Mouse (Mus musculus): Measurements from ENCODE around the gene Calm1.
"Not testable (repeated sequence)": the region's sequence is repeated elsewhere in the genome, so short reads cannot be mapped to it uniquely, and the experiment has no call there.

The Calm1 gene

DNA sequence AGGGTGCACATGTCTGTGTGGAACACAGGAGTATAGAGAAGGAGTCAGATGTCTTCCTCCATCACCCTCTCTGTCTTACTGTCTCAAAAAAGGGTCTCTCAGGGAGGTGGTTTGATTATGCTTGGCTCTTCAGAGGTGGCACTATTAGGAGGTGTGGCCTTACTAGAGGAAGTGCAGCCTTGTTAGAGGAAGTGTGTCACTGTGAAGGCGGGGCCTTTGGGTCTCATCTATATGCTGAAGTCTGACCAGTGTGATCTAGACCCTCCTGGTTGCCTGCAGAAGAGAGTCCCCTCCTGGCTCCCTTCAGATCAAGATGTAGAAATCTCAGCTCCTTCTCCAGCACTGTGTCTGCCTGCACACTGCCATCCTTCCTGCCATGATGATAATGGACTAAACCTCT, 5.1 kb upstream of the Calm1 start:
- no peak for DNase-seq (ENCODE audit: low spot score)

- DNase-seq (ENCODE audit: low spot score): peak; percentile 21
These were observed 2.4 kb upstream of the Calm1 start for GRCm38 (mm10) chr12:100196786-100197185.

DNA sequence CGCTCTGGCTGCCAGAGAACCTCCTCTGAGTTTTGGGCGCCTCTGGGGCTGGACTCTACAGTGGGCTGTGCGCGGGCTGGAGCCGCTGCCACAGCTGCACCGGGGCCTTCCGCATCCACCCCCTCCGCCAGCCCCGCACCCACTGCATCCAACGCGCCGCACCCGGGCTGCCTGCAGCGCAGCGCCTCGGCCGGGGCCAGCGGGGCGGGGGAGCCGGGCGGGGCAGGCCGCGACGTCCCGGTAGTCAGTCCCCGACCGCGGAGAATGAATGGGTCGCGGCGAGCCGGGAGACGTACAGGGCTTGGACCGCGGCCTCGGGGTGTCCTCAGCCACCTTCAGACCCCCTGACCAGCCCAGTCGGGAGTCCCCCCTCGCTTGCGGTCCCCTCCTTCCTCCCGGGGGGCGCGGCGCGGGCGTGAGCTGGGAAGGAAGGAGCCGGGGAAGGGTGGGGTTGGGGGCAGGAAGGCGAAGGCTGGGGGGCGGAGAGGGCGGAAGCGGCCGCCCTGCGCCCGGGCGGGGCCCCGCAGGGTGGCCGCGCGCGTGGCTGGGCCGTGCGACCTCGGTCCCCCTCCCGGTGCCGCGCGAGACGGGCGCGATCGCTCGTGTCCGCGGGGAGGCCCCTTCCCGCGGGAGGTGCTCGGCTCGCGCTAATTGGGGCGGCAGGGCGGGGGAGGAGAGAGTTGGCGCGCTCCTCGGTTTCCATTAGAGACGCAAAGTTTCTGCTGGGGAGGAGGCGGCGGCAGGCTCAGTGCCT, 833 bp downstream of the Calm1 start:
- peak; percentile 76 for DNase-seq (ENCODE audit: low spot score)

DNA sequence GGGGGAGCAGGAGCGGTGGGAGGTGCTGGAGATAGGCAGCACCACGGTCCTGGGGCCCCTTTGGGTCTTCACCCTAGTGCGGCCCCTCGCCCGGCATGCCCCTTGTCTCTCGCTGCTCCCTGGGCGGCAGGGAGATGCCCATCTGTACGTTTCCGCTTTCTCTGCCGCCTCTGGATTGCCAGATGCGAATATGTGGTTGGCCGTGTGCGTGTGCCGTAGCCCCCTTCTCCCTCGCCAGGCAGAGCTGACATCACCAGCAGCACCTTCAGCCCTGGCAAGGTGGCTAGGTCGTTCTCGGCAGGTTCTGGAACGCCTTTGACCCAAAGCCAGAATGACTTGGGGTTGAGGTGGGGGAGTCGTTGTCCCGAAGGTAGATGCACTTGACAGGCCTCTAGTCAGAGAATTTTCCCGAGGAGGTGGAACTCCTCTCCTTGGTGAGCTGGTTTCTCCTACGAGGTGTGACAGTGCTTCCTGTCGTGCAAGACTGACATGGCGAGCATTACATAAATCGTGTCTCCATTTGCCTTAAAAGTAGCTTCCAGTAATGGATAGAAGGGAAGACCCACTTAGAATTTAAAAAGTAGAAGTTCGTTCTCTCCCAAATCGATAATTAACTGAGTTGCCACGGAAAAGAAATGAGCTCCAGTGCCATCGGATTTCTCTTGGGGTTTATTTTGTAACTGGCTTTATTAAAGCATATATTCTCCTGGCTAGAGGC, 1.6 kb downstream of the Calm1 start:
- DNase-seq (ENCODE audit: low spot score): peak; percentile 38

GRCm38 (mm10) chr12:100201363-100201711, 2.1 kb downstream of the Calm1 start:
- DNase-seq (ENCODE audit: low spot score): no peak

DNA sequence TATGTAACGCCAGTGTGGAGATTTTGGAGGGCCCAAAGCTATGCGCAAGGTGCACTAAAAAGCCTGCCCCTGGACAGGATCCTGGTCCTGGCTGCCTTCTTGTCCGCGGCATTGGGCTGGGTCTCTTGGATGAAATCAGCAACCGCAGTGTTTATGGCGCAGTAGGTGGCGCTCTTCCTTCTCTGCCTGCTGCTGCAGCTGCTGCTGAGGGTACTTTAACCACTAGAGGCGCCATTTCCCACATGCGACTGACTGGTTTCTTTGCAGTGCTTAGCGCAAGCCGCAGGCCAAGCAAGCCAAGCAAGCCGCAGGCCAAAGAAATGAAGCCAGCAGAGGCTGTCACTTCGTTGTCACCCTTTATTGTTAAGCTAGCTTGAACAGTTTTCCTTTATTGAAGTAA, 2.6 kb downstream of the Calm1 start:
- DNase-seq (ENCODE audit: low spot score): peak; percentile 98

GRCm38 (mm10) chr12:100203759-100204158, 4.5 kb downstream of the Calm1 start:
- peak; percentile 4 for DNase-seq (ENCODE audit: low spot score)

GRCm38 (mm10) chr12:100205156-100205555, 5.9 kb downstream of the Calm1 start:
- no peak for DNase-seq (ENCODE audit: low spot score)

- no peak for DNase-seq (ENCODE audit: low spot score)
These were observed 7.3 kb downstream of the Calm1 start for GRCm38 (mm10) chr12:100206521-100206920.

DNA sequence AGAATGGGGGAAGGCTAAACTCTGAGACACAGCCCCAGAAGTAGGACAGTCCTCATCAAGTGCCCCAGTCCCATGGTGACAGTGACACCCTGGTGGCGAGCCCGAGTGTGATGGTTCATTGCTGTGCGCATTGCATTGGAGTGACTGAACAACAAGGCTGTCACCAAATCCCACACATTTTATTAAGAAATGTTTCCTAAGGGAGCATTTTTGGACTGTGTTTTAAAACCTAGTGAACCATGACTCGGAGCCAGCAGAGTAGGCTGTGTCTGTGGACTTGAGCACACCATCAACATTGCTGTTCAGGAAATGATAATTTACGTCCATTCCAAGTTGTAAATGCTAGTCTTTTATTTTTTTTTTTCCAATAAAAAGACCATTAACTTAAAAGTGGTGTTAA, 7.7 kb downstream of the Calm1 start:
- DNase-seq (ENCODE audit: low spot score): no peak

DNA sequence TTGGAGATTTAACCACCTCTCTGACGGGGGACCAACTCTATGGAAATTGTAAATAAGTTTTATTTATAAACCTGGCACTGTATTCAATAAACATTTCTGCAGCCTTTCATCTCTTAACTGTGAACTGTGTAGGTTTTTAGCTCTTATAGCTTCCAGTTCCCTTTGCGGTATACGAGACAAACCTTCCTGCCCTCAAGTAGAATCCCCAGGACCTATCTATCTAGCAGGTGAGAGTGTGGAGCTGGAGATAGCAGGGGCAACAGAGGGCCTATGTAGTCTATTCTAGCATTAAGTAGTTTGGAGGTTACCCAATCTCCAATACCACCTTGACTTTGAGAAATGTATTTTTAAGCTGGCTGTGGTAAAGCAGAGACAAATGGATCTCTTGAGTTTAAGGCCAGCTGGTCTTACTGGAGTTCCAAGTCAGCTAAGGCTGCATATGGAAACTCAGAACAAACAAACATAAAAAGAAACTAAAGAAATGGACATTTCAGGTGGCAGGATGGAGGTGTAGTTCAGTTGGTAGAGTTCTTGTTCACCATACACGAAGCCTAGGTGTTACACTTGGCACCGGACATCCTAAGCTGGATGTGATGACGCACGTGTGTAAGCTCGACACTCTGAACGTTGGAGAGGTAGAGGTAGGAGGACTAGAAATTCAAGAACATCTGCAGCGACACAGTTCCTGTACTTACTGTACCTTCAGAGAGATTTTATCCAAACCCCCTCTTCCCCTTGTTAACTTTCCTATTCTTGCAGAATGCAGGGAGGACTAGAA, 10.7 kb downstream of the Calm1 start:
- DNase-seq (ENCODE audit: low spot score): no peak

DNA sequence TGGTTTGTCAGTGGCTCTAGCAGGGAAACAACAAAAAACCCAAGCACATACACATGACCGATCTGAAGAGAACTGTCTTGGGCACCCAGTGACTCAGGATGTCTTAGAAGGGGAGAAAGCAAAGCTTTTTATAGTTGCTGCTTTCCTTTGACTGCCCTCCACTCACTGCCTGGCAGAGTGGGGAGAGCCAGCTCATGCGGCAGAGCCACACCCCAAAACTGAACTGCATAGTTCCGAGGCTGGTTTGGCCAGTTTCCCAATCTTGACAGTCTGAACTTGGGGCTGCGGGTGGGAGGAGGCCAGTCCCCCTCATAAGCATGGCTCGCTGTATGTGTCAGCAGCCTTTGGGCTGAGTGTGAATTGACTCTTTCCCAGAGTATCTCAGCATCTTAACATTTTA, 11.7 kb downstream of the Calm1 start:
- DNase-seq (ENCODE audit: low spot score): no peak

DNA sequence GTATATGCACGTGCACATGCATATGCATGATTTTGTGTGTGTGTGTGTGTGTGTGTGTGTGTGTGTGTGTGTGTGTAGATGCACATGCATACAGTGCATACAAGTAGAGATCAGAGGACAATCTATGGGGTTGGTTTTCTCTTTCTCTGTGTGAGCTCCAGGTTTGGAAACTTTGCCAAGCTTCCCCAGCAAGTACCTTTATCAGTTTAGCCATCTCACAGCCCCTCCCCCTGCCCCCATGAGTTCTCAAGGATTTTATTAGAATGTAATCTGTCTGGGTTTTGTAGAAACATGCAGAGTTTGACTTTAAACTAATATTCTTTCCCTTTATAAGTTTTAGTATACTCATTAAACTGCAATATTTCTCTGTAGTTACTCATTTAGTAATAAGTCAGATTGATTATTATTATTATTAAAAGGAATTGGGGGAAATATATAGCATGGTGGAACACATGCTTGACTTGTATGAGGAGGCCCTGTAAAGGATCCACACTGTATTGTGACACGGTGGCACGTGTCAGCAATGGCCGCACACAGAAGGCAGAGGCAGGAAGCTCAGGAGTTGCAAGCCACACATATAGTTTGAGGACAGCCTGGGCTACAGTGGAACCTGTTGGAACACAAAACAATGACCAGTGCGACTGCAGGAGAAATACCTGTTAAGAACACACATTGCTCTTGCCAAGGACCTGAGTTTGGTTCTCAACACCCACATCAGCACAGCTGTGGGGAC, 12.4 kb downstream of the Calm1 start:
- no peak for DNase-seq (ENCODE audit: low spot score)

- DNase-seq (ENCODE audit: low spot score): no peak
These were observed 13.2 kb downstream of the Calm1 start for GRCm38 (mm10) chr12:100212397-100212796.

GRCm38 (mm10) chr12:100213162-100213561, 13.9 kb downstream of the Calm1 start:
- DNase-seq (ENCODE audit: low spot score): no peak

- DNase-seq (ENCODE audit: low spot score): no peak
These were observed 14.9 kb downstream of the Calm1 start for GRCm38 (mm10) chr12:100214156-100214555.

- no peak for DNase-seq (ENCODE audit: low spot score)
These were observed 15.5 kb downstream of the Calm1 start for GRCm38 (mm10) chr12:100214738-100215137.

DNA sequence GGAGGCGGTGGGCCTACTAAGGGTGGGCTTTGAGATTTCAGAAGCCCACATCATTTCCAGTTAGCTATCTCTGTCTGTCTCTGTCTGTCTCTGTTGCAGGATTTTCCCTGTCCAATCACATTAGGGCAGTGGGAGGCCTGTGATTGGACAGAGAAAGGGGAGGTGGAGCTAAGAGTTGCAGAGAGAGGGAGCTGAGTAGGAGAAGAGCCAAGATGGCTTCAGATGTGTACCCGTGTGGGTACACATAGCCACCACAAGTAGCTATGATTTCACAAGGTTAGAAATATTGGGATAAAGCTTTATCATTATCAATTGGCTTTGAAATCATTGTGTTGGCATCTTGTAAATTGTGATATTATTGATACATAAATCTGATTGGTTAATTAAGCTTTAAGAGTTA, 17.9 kb downstream of the Calm1 start:
- DNase-seq (ENCODE audit: low spot score): not testable (repeated sequence)

DNA sequence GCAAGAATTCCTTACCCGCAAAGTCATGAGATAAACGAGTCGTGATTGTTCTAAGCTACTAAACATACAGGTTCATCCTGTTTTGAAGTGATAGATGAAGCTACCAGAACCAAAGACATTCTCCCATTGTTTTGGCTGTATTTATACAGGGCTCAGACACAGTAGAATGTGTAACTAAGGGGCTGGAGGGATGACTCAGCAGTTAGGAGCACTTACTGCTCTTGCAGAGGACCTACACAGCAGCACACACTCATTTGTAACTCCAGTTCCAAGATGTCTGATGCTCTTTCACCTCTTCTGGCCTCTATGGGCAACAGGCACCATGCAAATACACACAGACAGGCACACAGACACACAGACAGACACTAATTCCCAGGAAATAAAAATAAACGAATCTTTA, 20.8 kb downstream of the Calm1 start:
- DNase-seq (ENCODE audit: low spot score): no peak

DNA sequence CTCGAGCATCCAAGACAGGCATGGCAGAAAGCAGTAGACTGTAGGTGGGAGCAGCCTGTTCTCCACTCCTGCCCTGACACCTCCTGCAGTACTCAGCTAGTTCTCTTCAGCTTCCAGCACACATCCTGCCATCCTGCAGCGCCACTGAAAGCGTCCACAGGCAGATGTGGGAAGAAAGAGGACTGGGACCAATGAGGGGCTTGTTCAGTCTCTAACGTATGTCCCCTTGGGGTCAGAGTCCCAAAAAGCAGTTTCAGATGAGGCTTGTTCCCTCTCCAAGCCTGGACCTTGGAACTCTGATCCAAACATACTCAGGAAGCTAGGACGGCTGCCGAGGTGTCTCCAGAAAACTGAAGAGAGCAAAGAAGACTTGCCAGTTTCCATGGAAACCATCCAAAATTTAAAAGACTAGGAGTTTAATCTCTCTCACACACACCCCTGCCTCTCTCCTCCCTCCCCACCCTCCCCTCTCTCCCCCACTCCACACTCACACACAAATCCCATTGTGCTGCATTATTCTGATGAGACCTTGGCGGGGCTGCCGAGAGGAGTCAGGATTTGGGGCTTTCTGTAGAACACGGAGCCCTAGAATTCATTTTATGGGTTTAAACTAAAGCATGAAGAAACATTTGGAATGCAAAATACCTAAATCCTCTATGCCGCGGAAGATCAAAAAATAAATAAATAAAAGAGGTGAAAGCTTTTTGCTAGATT, 22.5 kb downstream of the Calm1 start:
- DNase-seq (ENCODE audit: low spot score): no peak

- no peak for DNase-seq (ENCODE audit: low spot score)
These were observed 23.2 kb downstream of the Calm1 start for GRCm38 (mm10) chr12:100222322-100222993.

Data from layer of hippocampus, adult 11-12 months (tissue).